Mouse (Mus musculus): ENCODE data around the gene Npff. TPM values are rescaled to one million over a fixed set of nuclear protein-coding genes. Genes with fewer than 3 reads are reported as not detected.

The Npff gene
- polyA plus RNA-seq, 1 experiment from 2014 or later: 5.3 TPM

GRCm38 (mm10) chr15:102544801-102545200 is 20.1 kb upstream of the Npff start:
- Histone ChIP-seq H3K4me2 (no peak overlapping the region), H3K9me3 (no peaks in the 10 kb centered on the region), H3K27me3 (no peaks in the 10 kb centered on the region), H3K9ac (no peak overlapping the region), H3K36me3 (peaks cover 48% of the 10 kb centered on the region), H3K27ac (replicated peaks) (no peak overlapping the region), H3K4me1 (replicated peaks) (peaks cover 13% of the 10 kb centered on the region; the same call in 1 of the 2 replicates), H3K4me3 (no peak overlapping the region)
- ATAC-seq (ENCODE audit: low FRiP score, low read depth): no peak
- 89% methylated on average over 4 of the region's 4 CpGs for WGBS

- H3K9ac ChIP-seq: no peak overlapping the region
- no peak overlapping the region for H3K27ac ChIP-seq (replicated peaks)
- 89% methylated on average over 7 of the region's 7 CpGs for WGBS
- H3K4me1 ChIP-seq (replicated peaks): no peaks in the 10 kb centered on the region
- H3K4me3 ChIP-seq: no peak overlapping the region
- no peaks in the 10 kb centered on the region for H3K9me3 ChIP-seq
- peaks cover 69% of the 10 kb centered on the region for H3K36me3 ChIP-seq
- H3K27me3 ChIP-seq: no peaks in the 10 kb centered on the region
- H3K4me2 ChIP-seq: no peak overlapping the region
- ATAC-seq (ENCODE audit: low FRiP score, low read depth): no peak
Observed at GRCm38 (mm10) chr15:102533926-102534325, 9.2 kb upstream of the Npff start.

GRCm38 (mm10) chr15:102532106-102532900 is 7.6 kb upstream of the Npff start:
- WGBS: 84% methylated on average over 3 of the region's 3 CpGs

GRCm38 (mm10) chr15:102531586-102531985 is 6.8 kb upstream of the Npff start:
- WGBS: 92% methylated on average over 4 of the region's 4 CpGs
- H3K9me3 ChIP-seq: no peaks in the 10 kb centered on the region
- no peak overlapping the region for H3K4me2 ChIP-seq
- H3K27me3 ChIP-seq: no peaks in the 10 kb centered on the region
- no peaks in the 10 kb centered on the region for H3K4me1 ChIP-seq (replicated peaks)
- peaks cover 76% of the 10 kb centered on the region for H3K36me3 ChIP-seq
- H3K9ac ChIP-seq: no peak overlapping the region
- no peak overlapping the region for H3K27ac ChIP-seq (replicated peaks)
- H3K4me3 ChIP-seq: no peak overlapping the region
- ATAC-seq (ENCODE audit: low FRiP score, low read depth): no peak

More at GRCm38 (mm10) chr15:102532106-102532900, 7.6 kb upstream of the Npff start:
- no peaks in the 10 kb centered on the region for H3K4me1 ChIP-seq (replicated peaks)
- ATAC-seq (ENCODE audit: low FRiP score, low read depth): no peak
- H3K9me3 ChIP-seq: no peaks in the 10 kb centered on the region
- H3K27me3 ChIP-seq: no peaks in the 10 kb centered on the region
- H3K4me2 ChIP-seq: no peak overlapping the region
- no peak overlapping the region for H3K27ac ChIP-seq (replicated peaks)
- H3K9ac ChIP-seq: no peak overlapping the region
- no peak overlapping the region for H3K4me3 ChIP-seq
- H3K36me3 ChIP-seq: peaks cover 80% of the 10 kb centered on the region

- ATAC-seq (ENCODE audit: low FRiP score, low read depth): no peak
- H3K36me3 ChIP-seq: peaks cover 68% of the 10 kb centered on the region
Observed at GRCm38 (mm10) chr15:102530566-102530965, 5.8 kb upstream of the Npff start.

GRCm38 (mm10) chr15:102528396-102528795 is 3.7 kb upstream of the Npff start:
- Histone ChIP-seq H3K9me3 (no peaks in the 10 kb centered on the region), H3K9ac (no peak overlapping the region), H3K27me3 (no peaks in the 10 kb centered on the region), H3K4me3 (no peak overlapping the region), H3K36me3 (peaks cover 61% of the 10 kb centered on the region), H3K4me1 (replicated peaks) (no peaks in the 10 kb centered on the region; the same call in 1 of the 2 replicates), H3K27ac (replicated peaks) (no peak overlapping the region), H3K4me2 (no peak overlapping the region)
- WGBS: 94% methylated on average over 1 of the region's 1 CpGs
- ATAC-seq (ENCODE audit: low FRiP score, low read depth): no peak

More at GRCm38 (mm10) chr15:102530566-102530965, 5.8 kb upstream of the Npff start:
- 87% methylated on average over 4 of the region's 4 CpGs for WGBS
- Histone ChIP-seq H3K27me3 (no peaks in the 10 kb centered on the region), H3K9ac (no peak overlapping the region), H3K4me3 (no peak overlapping the region), H3K4me2 (no peak overlapping the region), H3K9me3 (no peaks in the 10 kb centered on the region), H3K27ac (replicated peaks) (no peak overlapping the region), H3K4me1 (replicated peaks) (no peaks in the 10 kb centered on the region)

- WGBS: 79% methylated on average over 3 of the region's 3 CpGs
- H3K9ac ChIP-seq: no peak overlapping the region
- no peaks in the 10 kb centered on the region; the same call in 1 of the 2 replicates for H3K4me1 ChIP-seq (replicated peaks)
- ATAC-seq (ENCODE audit: low FRiP score, low read depth): no peak
- no peak overlapping the region for H3K4me3 ChIP-seq
- no peaks in the 10 kb centered on the region for H3K27me3 ChIP-seq
- no peak overlapping the region for H3K27ac ChIP-seq (replicated peaks)
- no peak overlapping the region for H3K4me2 ChIP-seq
- H3K9me3 ChIP-seq: no peaks in the 10 kb centered on the region
- peaks cover 57% of the 10 kb centered on the region for H3K36me3 ChIP-seq
Observed at GRCm38 (mm10) chr15:102527936-102528335, 3.2 kb upstream of the Npff start.

- Histone ChIP-seq H3K9me3 (no peaks in the 10 kb centered on the region), H3K4me1 (replicated peaks) (no peaks in the 10 kb centered on the region; the same call in 1 of the 2 replicates), H3K4me2 (no peak overlapping the region), H3K9ac (no peak overlapping the region), H3K36me3 (peaks cover 58% of the 10 kb centered on the region), H3K27ac (replicated peaks) (no peak overlapping the region), H3K27me3 (no peaks in the 10 kb centered on the region), H3K4me3 (no peak overlapping the region)
- 86% methylated on average over 6 of the region's 6 CpGs for WGBS
- ATAC-seq (ENCODE audit: low FRiP score, low read depth): no peak
Observed at GRCm38 (mm10) chr15:102526111-102527002, 1.6 kb upstream of the Npff start.

GRCm38 (mm10) chr15:102521480-102521879 is 3.3 kb downstream of the Npff start:
- Histone ChIP-seq H3K9ac (no peak overlapping the region), H3K27ac (replicated peaks) (no peak overlapping the region), H3K4me1 (replicated peaks) (peaks cover 17% of the 10 kb centered on the region), H3K4me3 (no peak overlapping the region), H3K27me3 (no peaks in the 10 kb centered on the region), H3K4me2 (no peak overlapping the region), H3K36me3 (peaks cover 19% of the 10 kb centered on the region), H3K9me3 (no peaks in the 10 kb centered on the region)
- WGBS: 80% methylated on average over 4 of the region's 4 CpGs
- ATAC-seq (ENCODE audit: low FRiP score, low read depth): no peak

GRCm38 (mm10) chr15:102520416-102520815 is 4.3 kb downstream of the Npff start:
- no peak for ATAC-seq (ENCODE audit: low FRiP score, low read depth)
- Histone ChIP-seq H3K27me3 (no peaks in the 10 kb centered on the region), H3K4me3 (no peak overlapping the region), H3K9ac (no peak overlapping the region), H3K4me2 (no peak overlapping the region), H3K27ac (replicated peaks) (no peak overlapping the region), H3K9me3 (no peaks in the 10 kb centered on the region), H3K4me1 (replicated peaks) (peaks cover 26% of the 10 kb centered on the region), H3K36me3 (peaks cover 19% of the 10 kb centered on the region)
- WGBS: 83% methylated on average over 4 of the region's 4 CpGs

- H3K4me2 ChIP-seq: peak overlapping the region; percentile 85
- H3K27ac ChIP-seq (replicated peaks): peak overlapping the region; percentile 100
- H3K9me3 ChIP-seq: no peaks in the 10 kb centered on the region
- WGBS: 63% methylated on average over 17 of the region's 17 CpGs
- ATAC-seq (ENCODE audit: low FRiP score, low read depth): no peak
- peaks cover 19% of the 10 kb centered on the region for H3K36me3 ChIP-seq
- H3K27me3 ChIP-seq: no peaks in the 10 kb centered on the region
- peak overlapping the region; percentile 75 for H3K4me3 ChIP-seq
- peaks cover 35% of the 10 kb centered on the region for H3K4me1 ChIP-seq (replicated peaks)
- H3K9ac ChIP-seq: peak overlapping the region; percentile 92
Observed at GRCm38 (mm10) chr15:102519211-102520141, 5.3 kb downstream of the Npff start.
